Mouse (Mus musculus) kidney, adult 2 months (tissue): ENCODE measurements around the gene B130006D01Rik.

ENCODE experiments used
- CTCF ChIP-seq: fragments of 200-500 bp; conservative IDR thresholded peaks from 2 replicates; pipeline ENCODE4 v1.5.1; 2011; ENCODE audit warnings: low read depth, mild to moderate bottlenecking, control low read depth, low read length, moderate library complexity, mixed read lengths; ENCODE audit not compliant: insufficient read depth, insufficient read length
- POLR2A ChIP-seq: fragments of 200-500 bp; IDR thresholded peaks from one replicate; pipeline ENCODE4 v1.6.1; 2011; ENCODE audit warnings: low read depth, low read length, control low read depth

DNA sequence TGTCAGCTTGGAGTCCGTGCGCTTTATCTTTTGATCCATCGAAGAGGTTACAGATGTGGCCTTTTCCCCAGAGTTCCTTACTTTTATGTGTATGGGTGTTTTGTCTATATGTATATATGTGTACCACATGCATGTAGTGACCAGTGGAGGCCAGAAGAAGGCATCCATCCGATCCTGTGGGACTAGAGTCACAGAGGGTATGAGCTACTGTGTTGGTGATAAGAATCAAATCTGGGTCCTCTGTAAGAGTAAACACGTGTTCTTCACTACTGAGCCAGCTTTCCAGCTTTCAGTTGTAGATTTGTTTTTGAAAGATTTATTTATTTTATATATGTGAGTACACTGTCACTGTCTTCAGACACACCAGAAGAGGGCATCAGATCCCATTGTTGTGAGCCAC, 4.6 kb downstream of the B130006D01Rik start:
- TF ChIP-seq CTCF: no peak
- TF ChIP-seq POLR2A: no peak
